Mouse (Mus musculus): ENCODE results near the gene Zfp804a. TPM values are rescaled to one million over a fixed set of nuclear protein-coding genes. Genes with fewer than 3 reads are reported as not detected.

Gene Zfp804a
- total RNA-seq, 2 experiments from 2014 or later, result 22.8 to 25.7 TPM

DNA sequence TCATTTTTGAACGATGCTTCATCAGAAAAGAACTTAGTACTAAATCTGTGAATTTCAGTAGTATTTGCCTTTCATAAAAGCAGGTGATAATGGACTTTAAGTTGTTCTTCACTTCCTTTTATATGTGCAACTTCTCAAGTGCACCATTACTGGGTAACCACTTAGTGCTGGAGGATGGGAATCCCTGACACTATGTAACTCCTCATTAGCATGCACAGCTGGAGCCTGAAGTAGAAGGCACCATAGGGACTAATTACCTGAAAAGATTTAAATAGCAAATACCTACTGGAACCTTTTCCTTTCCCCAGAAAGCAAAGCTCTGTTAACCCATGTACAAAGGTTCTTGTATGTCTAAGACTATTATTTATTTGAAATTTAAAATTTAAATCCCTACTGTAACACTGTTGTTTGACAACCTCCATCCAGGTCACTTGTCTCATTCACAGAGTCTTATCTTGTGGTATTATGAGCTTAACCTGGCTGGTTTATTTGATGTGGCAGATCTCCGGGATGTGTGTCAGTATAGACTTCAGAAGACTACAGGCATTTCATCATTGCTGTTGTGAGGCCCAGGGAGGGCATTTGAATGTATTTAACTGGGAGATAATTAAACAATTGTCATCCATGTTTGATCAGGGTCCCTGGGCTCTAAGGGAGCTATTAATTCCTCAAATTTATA lies 229.7 kb downstream of the Zfp804a start:
- no peak for DNase-seq

DNA sequence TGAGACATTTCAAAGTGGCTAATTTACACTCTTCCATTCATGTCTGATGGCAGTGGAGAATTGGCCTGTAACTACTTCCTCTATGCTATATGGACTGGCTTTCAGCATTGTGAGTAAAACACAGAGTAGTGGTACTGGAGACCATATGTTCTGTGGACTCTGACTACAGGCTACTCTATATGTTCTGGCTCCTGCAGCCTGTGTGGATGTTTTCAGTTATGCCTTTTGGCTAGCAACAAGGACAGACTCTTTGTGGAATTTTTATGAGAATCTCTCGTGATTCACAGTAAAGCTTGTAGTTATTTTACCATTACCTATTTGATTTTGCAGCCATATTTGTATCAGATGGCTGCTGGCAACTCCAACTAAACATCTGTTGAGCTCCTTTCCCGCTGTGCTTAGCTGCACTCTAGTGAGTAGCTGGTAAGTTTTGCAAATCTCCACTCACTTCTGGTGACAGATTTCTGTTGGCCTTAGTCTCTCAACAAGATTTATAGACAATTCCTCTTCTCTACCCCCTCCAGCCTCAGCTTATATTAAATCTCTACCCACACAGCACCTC lies 242.0 kb downstream of the Zfp804a start:
- no peak for DNase-seq

Measured in layer of hippocampus, postnatal 36 days (tissue).